Mouse (Mus musculus) gastrocnemius, postnatal 36 days (tissue): ENCODE measurements around the gene Mrps18a. TPM values are rescaled to one million over a fixed set of nuclear protein-coding genes. Genes with fewer than 3 reads are reported as not detected.

Source experiments
- DNase-seq, 2 experiments: peaks; one replicate each; pipeline ENCODE4 v3.0.0; 2022
- intact Hi-C: fragments of 180-260 bp; cut with DNase I; formaldehyde crosslinking; loops from one replicate; pipeline ENCODE4 v1.15.1; 2025
- total RNA-seq, 2 experiments: library from RNA; stranded (reverse); gene quantifications; 2 replicates each; pipeline ENCODE4 v1.2.3; 2021

The Mrps18a gene
- total RNA-seq, 2 experiments from 2014 or later = 78.0 to 84.1 TPM

- intact Hi-C loops = no loop called here
- DNase-seq = no peak
These were observed 57.5 kb downstream of the Mrps18a start for GRCm38 (mm10) chr17:46168318-46168717.

GRCm38 (mm10) chr17:46168768-46169167 is 58.0 kb downstream of the Mrps18a start:
- intact Hi-C loops = no loop called here
- no peak for DNase-seq

GRCm38 (mm10) chr17:46170538-46170937 is 59.8 kb downstream of the Mrps18a start:
- intact Hi-C loops = no loop called here
- no peak for DNase-seq

Other genes with a start within 250 kb of the Mrps18a start
- 100 to 1,000 TPM; 137 to 152 TPM for gene Vegfa, start 78.6 kb upstream of the Mrps18a start, total RNA-seq
- gene Rsph9, start 33.2 kb downstream of the Mrps18a start, total RNA-seq = under 1 TPM; 0.28 to 0.54 TPM
- gene Mad2l1bp, start 42.6 kb downstream of the Mrps18a start, total RNA-seq = 10 to 100 TPM; 17.1 to 19.8 TPM
- 10 to 100 TPM; 51.3 to 55.1 TPM for gene Gtpbp2, start 50.0 kb downstream of the Mrps18a start, total RNA-seq
- gene Polh, start 91.7 kb downstream of the Mrps18a start, total RNA-seq = 10 to 100 TPM; 11.4 to 12.5 TPM
- 1 to 10 TPM; 9.3 to 9.9 TPM for gene Xpo5, start 91.8 kb downstream of the Mrps18a start, total RNA-seq
- 10 to 100 TPM; 11.8 to 13.5 TPM for gene Polr1c, start 137.1 kb downstream of the Mrps18a start, total RNA-seq
- gene Yipf3, start 137.1 kb downstream of the Mrps18a start, total RNA-seq = 10 to 100 TPM; 48.7 to 58.4 TPM
- under 1 TPM; 0.23 to 0.39 TPM for gene Lrrc73, start 142.5 kb downstream of the Mrps18a start, total RNA-seq
- 10 to 100 TPM; 35.4 to 43.6 TPM for gene Tjap1, start 172.0 kb downstream of the Mrps18a start, total RNA-seq
- under 1 TPM in 1 of 2 experiments, not detected in 1; 0.49 TPM for gene Dlk2, start 186.4 kb downstream of the Mrps18a start, total RNA-seq
- 1 to 10 TPM; 2.2 to 2.5 TPM for gene Abcc10, start 217.4 kb downstream of the Mrps18a start, total RNA-seq